Mouse (Mus musculus): Measurements from ENCODE around the gene Ankfy1. TPM values are rescaled to one million over a fixed set of nuclear protein-coding genes. Genes with fewer than 3 reads are reported as not detected.

The Ankfy1 gene
- polyA plus RNA-seq, 2 experiments, result 29.0 to 33.4 TPM

- ATAC-seq (ENCODE audit: low FRiP score, low read depth), result no peak
- TF ChIP-seq POLR2A (IDR thresholded peaks at IDR 0.05; ENCODE audit: borderline replicate concordance, extremely low read depth, insufficient read depth, insufficient read length), result no peak
- no peak for DNase-seq (ENCODE audit: low spot score)
- H3K36me3 ChIP-seq (ENCODE audit: control insufficient read depth, insufficient read depth, low read length), result 0 out of 2 replicates have a peak, but pooled peaks cover 3% of the 10 kb centered on the region
- no peaks in the 10 kb centered on the region for H3K27me3 ChIP-seq (ENCODE audit: control insufficient read depth, insufficient read depth, low read length)
- no peak overlapping the region for H3K27ac ChIP-seq (replicated peaks; ENCODE audit: low read depth, low read length)
- WGBS, result 88% methylated on average over 1 of the region's 1 CpGs
- no peak overlapping the region for H3K4me3 ChIP-seq (replicated peaks; ENCODE audit: low read length)
- no peak overlapping the region for H3K4me2 ChIP-seq (replicated peaks; ENCODE audit: low read depth, low read length, severe bottlenecking)
- H3K4me1 ChIP-seq (ENCODE audit: control insufficient read depth, insufficient read depth, low read length), result no peaks in the 10 kb centered on the region
- H3K9ac ChIP-seq (ENCODE audit: low read depth, low read length, severe bottlenecking), result no peak overlapping the region
- H3K9me3 ChIP-seq (ENCODE audit: control insufficient read depth, low read length), result no peaks in the 10 kb centered on the region
These were observed 29.4 kb upstream of the Ankfy1 start for GRCm38 (mm10) chr11:72660359-72660758.

- Histone ChIP-seq H3K27me3 (ENCODE audit: control insufficient read depth, insufficient read depth, low read length) (no peaks in the 10 kb centered on the region), H3K4me3 (replicated peaks; ENCODE audit: low read length) (no peak overlapping the region), H3K9ac (ENCODE audit: low read depth, low read length, severe bottlenecking) (no peak overlapping the region), H3K36me3 (ENCODE audit: control insufficient read depth, insufficient read depth, low read length) (0 out of 2 replicates have a peak, but pooled peaks cover 3% of the 10 kb centered on the region), H3K9me3 (ENCODE audit: control insufficient read depth, low read length) (no peaks in the 10 kb centered on the region), H3K27ac (replicated peaks; ENCODE audit: low read depth, low read length) (no peak overlapping the region), H3K4me2 (replicated peaks; ENCODE audit: low read depth, low read length, severe bottlenecking) (no peak overlapping the region), H3K4me1 (ENCODE audit: control insufficient read depth, insufficient read depth, low read length) (no peaks in the 10 kb centered on the region)
- TF ChIP-seq POLR2A (IDR thresholded peaks at IDR 0.05; ENCODE audit: borderline replicate concordance, extremely low read depth, insufficient read depth, insufficient read length), result no peak
- DNase-seq (ENCODE audit: low spot score) (no peak), ATAC-seq (ENCODE audit: low FRiP score, low read depth) (no peak)
- WGBS, result 92% methylated on average over 4 of the region's 4 CpGs
These were observed 25.2 kb upstream of the Ankfy1 start for GRCm38 (mm10) chr11:72664641-72665040.

GRCm38 (mm10) chr11:72670634-72671033 is 19.2 kb upstream of the Ankfy1 start:
- Histone ChIP-seq H3K27me3 (ENCODE audit: control insufficient read depth, insufficient read depth, low read length) (no peaks in the 10 kb centered on the region), H3K4me2 (replicated peaks; ENCODE audit: low read depth, low read length, severe bottlenecking) (no peak overlapping the region), H3K4me3 (replicated peaks; ENCODE audit: low read length) (no peak overlapping the region), H3K27ac (replicated peaks; ENCODE audit: low read depth, low read length) (no peak overlapping the region), H3K4me1 (ENCODE audit: control insufficient read depth, insufficient read depth, low read length) (no peaks in the 10 kb centered on the region), H3K36me3 (ENCODE audit: control insufficient read depth, insufficient read depth, low read length) (no peaks in the 10 kb centered on the region), H3K9me3 (ENCODE audit: control insufficient read depth, low read length) (no peaks in the 10 kb centered on the region), H3K9ac (ENCODE audit: low read depth, low read length, severe bottlenecking) (no peak overlapping the region)
- TF ChIP-seq POLR2A (IDR thresholded peaks at IDR 0.05; ENCODE audit: borderline replicate concordance, extremely low read depth, insufficient read depth, insufficient read length), result no peak
- DNase-seq (ENCODE audit: low spot score) (no peak), ATAC-seq (ENCODE audit: low FRiP score, low read depth) (no peak)

- H3K9me3 ChIP-seq (ENCODE audit: control insufficient read depth, low read length), result no peaks in the 10 kb centered on the region
- no peak overlapping the region for H3K4me3 ChIP-seq (replicated peaks; ENCODE audit: low read length)
- no peaks in the 10 kb centered on the region for H3K27me3 ChIP-seq (ENCODE audit: control insufficient read depth, insufficient read depth, low read length)
- WGBS, result 87% methylated on average over 6 of the region's 6 CpGs
- no peak overlapping the region for H3K9ac ChIP-seq (ENCODE audit: low read depth, low read length, severe bottlenecking)
- H3K36me3 ChIP-seq (ENCODE audit: control insufficient read depth, insufficient read depth, low read length), result no peaks in the 10 kb centered on the region
- no peak for ATAC-seq (ENCODE audit: low FRiP score, low read depth)
- no peaks in the 10 kb centered on the region for H3K4me1 ChIP-seq (ENCODE audit: control insufficient read depth, insufficient read depth, low read length)
- DNase-seq (ENCODE audit: low spot score), result no peak
- no peak overlapping the region for H3K4me2 ChIP-seq (replicated peaks; ENCODE audit: low read depth, low read length, severe bottlenecking)
- H3K27ac ChIP-seq (replicated peaks; ENCODE audit: low read depth, low read length), result no peak overlapping the region
- no peak for TF ChIP-seq POLR2A (IDR thresholded peaks at IDR 0.05; ENCODE audit: borderline replicate concordance, extremely low read depth, insufficient read depth, insufficient read length)
These were observed 18.4 kb upstream of the Ankfy1 start for GRCm38 (mm10) chr11:72671294-72671988.

GRCm38 (mm10) chr11:72672438-72672837 is 17.4 kb upstream of the Ankfy1 start:
- 95% methylated on average over 1 of the region's 1 CpGs for WGBS
- no peak for TF ChIP-seq POLR2A (IDR thresholded peaks at IDR 0.05; ENCODE audit: borderline replicate concordance, extremely low read depth, insufficient read depth, insufficient read length)
- DNase-seq (ENCODE audit: low spot score), result no peak
- Histone ChIP-seq H3K36me3 (ENCODE audit: control insufficient read depth, insufficient read depth, low read length) (no peaks in the 10 kb centered on the region), H3K4me1 (ENCODE audit: control insufficient read depth, insufficient read depth, low read length) (no peaks in the 10 kb centered on the region), H3K9me3 (ENCODE audit: control insufficient read depth, low read length) (no peaks in the 10 kb centered on the region), H3K4me3 (replicated peaks; ENCODE audit: low read length) (no peak overlapping the region), H3K4me2 (replicated peaks; ENCODE audit: low read depth, low read length, severe bottlenecking) (no peak overlapping the region), H3K27me3 (ENCODE audit: control insufficient read depth, insufficient read depth, low read length) (no peaks in the 10 kb centered on the region), H3K27ac (replicated peaks; ENCODE audit: low read depth, low read length) (no peak overlapping the region), H3K9ac (ENCODE audit: low read depth, low read length, severe bottlenecking) (no peak overlapping the region)
- no peak for ATAC-seq (ENCODE audit: low FRiP score, low read depth)
